Mouse (Mus musculus): ENCODE measurements around the gene Zfhx2. TPM values are rescaled to one million over a fixed set of nuclear protein-coding genes. Genes with fewer than 3 reads are reported as not detected.
A peak's percentile ranks its signal among the peaks of the same experiment; 100 is the strongest.

The Zfhx2 gene
- polyA plus RNA-seq, 1 experiment: 4.4 TPM

DNA sequence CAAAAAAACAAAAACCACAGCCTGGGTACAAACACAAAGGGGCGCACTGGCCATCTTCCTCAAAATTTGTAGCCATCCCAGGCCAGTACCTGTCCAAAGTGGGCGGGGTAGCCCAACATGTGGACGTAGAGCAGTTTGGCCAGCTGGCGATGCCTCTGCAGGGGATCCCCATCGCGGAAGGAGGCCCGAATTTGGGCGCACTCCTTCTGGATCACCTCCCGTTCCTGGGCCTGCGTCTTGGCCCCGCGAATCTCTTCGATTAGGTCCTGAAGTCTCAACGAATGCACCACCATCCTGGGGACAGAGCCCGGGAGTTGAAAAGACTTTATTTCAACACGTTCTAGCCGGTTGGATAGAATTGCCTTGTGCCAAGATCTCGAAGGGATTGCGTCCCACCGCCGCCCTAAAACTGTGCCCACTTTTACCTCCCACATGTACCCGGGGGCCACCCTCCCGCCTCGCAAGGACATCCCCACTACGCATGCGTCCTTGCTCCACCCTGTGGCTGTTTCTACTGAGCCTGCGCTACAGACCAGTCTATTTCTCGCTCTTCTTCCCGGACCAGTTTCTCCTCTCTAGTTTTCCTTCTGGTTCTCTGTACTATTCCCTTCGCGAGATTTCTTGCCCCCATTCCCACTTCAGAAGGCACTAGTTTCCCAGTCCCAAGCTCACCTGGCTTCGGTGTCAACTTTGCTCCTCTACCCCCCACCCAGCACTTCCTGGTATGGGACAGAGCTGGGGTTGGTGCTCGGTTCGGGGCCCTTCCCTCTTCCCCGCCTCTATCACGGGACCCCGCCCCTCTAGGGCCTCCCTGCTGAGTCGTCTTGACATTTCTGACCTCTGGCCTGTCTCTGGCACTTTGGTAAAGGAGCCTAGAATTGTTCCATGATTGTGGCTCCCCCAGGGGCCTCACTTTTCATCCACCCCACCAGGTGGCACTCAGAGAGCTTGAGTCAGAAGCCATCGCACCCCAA lies 14.0 kb upstream of the Zfhx2 start, which contains the start of gene Ap1g2:
Gene Ap1g2 (minus strand): TSS at position 758 of the 974 bp plus-strand sequence.
- TF ChIP-seq POLR2A (IDR thresholded peaks at IDR 0.05; ENCODE audit: control insufficient read depth, low read depth, low read length) (peak; percentile 63; the same call in 1 of the 2 replicates), CTCF (IDR thresholded peaks at IDR 0.05; ENCODE audit: control insufficient read depth, insufficient read depth, insufficient replicate concordance, low read depth, low read length) (no peak)
- Histone ChIP-seq H3K27ac (ENCODE audit: control insufficient read depth, insufficient read depth, low read depth, low read length) (no peak within 1 kb of the TSS), H3K36me3 (ENCODE audit: control insufficient read depth, insufficient read depth, low read length) (no peaks in the 10 kb centered on the region), H3K27me3 (ENCODE audit: control insufficient read depth, insufficient read depth, low read length) (no peaks in the 10 kb centered on the region), H3K4me1 (ENCODE audit: control insufficient read depth, insufficient read depth, low read length) (peaks cover 31% of the 10 kb centered on the region), H3K4me3 (ENCODE audit: control insufficient read depth, low read depth, low read length) (peak within 1 kb of the TSS; percentile 68)

DNA sequence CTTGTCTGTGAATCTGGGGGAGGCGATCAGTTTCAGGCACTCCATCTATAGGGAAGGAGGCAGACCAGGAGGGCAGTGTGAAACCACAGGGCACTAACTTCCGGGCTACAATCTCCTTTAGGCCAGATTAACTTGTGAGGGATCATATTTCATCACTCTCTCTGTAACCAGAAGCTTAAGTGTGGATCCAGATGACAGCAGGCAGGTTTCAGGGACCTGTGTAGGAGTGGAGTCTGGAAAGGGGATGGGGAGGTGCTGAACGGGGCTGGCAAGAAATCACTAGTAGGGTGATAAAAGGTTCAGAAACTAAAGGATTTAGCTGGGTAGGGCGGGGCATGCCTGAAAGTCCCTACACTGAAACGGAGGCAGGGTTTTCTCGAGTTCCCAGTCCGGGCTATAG lies 13.3 kb upstream of the Zfhx2 start:
- Histone ChIP-seq H3K4me1 (ENCODE audit: control insufficient read depth, insufficient read depth, low read length) (peaks cover 31% of the 10 kb centered on the region), H3K4me3 (ENCODE audit: control insufficient read depth, low read depth, low read length) (no peak overlapping the region)
- TF ChIP-seq POLR2A (IDR thresholded peaks at IDR 0.05; ENCODE audit: control insufficient read depth, low read depth, low read length) (no peak), CTCF (IDR thresholded peaks at IDR 0.05; ENCODE audit: control insufficient read depth, insufficient read depth, insufficient replicate concordance, low read depth, low read length) (no peak)

DNA sequence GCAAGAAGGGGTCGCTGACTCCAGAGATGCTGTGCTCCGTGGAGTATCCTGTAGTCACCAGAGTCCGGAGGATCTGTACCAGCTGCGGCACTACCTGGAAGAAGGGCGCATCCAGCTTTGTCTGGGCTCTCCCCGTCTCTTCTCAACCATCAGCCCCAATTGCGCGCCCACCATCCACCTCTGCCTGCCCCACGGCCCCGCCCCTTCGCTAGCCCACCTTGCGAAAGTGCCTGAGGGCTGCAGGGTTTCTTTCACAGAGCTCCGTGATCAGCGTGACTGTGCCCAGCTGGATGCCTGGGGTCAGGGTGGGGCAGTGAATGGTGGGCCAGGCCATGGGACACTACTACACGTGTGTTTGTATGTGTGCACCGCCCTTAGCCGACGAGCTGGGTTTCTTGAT lies 12.2 kb upstream of the Zfhx2 start:
- H3K4me3 ChIP-seq (ENCODE audit: control insufficient read depth, low read depth, low read length): no peak overlapping the region
- TF ChIP-seq POLR2A (IDR thresholded peaks at IDR 0.05; ENCODE audit: control insufficient read depth, low read depth, low read length) (no peak), CTCF (IDR thresholded peaks at IDR 0.05; ENCODE audit: control insufficient read depth, insufficient read depth, insufficient replicate concordance, low read depth, low read length) (no peak)
- no peaks in the 10 kb centered on the region for H3K27me3 ChIP-seq (ENCODE audit: control insufficient read depth, insufficient read depth, low read length)
- H3K27ac ChIP-seq (ENCODE audit: control insufficient read depth, insufficient read depth, low read depth, low read length): no peak overlapping the region
- H3K4me1 ChIP-seq (ENCODE audit: control insufficient read depth, insufficient read depth, low read length): peaks cover 31% of the 10 kb centered on the region
- no peaks in the 10 kb centered on the region for H3K36me3 ChIP-seq (ENCODE audit: control insufficient read depth, insufficient read depth, low read length)

More for the DNA sequence above, 13.3 kb upstream of the Zfhx2 start:
- H3K27ac ChIP-seq (ENCODE audit: control insufficient read depth, insufficient read depth, low read depth, low read length): no peak overlapping the region
- H3K36me3 ChIP-seq (ENCODE audit: control insufficient read depth, insufficient read depth, low read length): no peaks in the 10 kb centered on the region
- no peaks in the 10 kb centered on the region for H3K27me3 ChIP-seq (ENCODE audit: control insufficient read depth, insufficient read depth, low read length)

DNA sequence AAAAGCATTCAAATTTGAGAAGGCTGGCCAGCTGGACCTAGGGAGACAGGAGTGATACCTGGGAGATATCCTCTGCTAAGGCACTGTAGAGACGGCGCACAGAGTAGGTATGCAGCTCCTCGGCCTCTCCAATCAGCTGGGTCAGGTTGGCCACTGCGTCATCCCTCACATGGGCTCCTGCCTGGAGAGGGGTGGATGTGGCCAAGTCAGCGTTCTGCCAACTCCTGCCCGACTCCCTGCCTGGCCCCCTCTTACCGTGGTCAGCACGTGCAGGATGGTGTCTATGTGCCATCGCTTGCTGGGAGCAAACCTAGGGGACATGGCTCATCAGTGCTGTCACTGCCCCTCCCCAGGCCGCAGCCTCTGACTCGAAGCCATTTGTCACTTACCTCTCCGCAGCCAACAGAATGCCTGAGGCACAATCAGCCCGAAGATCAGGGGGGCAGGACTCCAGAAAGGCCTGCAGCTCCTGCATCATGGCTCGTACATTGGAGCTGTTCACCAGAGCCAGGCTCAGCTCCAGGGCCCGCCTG lies 10.2 kb upstream of the Zfhx2 start:
- H3K27me3 ChIP-seq (ENCODE audit: control insufficient read depth, insufficient read depth, low read length): no peaks in the 10 kb centered on the region
- no peak overlapping the region for H3K27ac ChIP-seq (ENCODE audit: control insufficient read depth, insufficient read depth, low read depth, low read length)
- H3K4me3 ChIP-seq (ENCODE audit: control insufficient read depth, low read depth, low read length): no peak overlapping the region
- H3K36me3 ChIP-seq (ENCODE audit: control insufficient read depth, insufficient read depth, low read length): no peaks in the 10 kb centered on the region
- TF ChIP-seq CTCF (IDR thresholded peaks at IDR 0.05; ENCODE audit: control insufficient read depth, insufficient read depth, insufficient replicate concordance, low read depth, low read length) (no peak), POLR2A (IDR thresholded peaks at IDR 0.05; ENCODE audit: control insufficient read depth, low read depth, low read length) (no peak)
- H3K4me1 ChIP-seq (ENCODE audit: control insufficient read depth, insufficient read depth, low read length): peaks cover 21% of the 10 kb centered on the region

DNA sequence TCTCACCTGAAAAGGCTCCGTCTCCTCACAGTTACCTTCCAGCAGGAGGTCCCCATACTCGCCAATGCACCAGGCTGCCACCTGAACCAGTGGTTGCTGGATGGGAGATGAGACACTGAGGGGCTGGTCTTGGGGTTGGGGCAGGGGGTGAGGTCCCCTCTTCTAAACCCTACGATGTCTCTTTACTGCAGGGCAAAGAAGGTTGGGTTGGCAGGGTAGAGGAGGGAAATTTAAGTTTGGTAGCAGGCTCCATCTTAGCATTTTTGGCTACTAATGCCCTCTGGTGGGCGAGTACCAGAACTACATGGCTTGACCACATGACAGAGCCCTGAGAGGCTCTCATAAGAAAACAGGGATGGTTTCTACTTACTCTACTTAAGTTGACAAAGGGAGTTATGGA lies 9.5 kb upstream of the Zfhx2 start:
- no peak overlapping the region for H3K4me3 ChIP-seq (ENCODE audit: control insufficient read depth, low read depth, low read length)
- peaks cover 17% of the 10 kb centered on the region for H3K4me1 ChIP-seq (ENCODE audit: control insufficient read depth, insufficient read depth, low read length)
- H3K36me3 ChIP-seq (ENCODE audit: control insufficient read depth, insufficient read depth, low read length): no peaks in the 10 kb centered on the region
- TF ChIP-seq POLR2A (IDR thresholded peaks at IDR 0.05; ENCODE audit: control insufficient read depth, low read depth, low read length): no peak
- no peak for TF ChIP-seq CTCF (IDR thresholded peaks at IDR 0.05; ENCODE audit: control insufficient read depth, insufficient read depth, insufficient replicate concordance, low read depth, low read length)
- H3K27ac ChIP-seq (ENCODE audit: control insufficient read depth, insufficient read depth, low read depth, low read length): no peak overlapping the region
- no peaks in the 10 kb centered on the region for H3K27me3 ChIP-seq (ENCODE audit: control insufficient read depth, insufficient read depth, low read length)

DNA sequence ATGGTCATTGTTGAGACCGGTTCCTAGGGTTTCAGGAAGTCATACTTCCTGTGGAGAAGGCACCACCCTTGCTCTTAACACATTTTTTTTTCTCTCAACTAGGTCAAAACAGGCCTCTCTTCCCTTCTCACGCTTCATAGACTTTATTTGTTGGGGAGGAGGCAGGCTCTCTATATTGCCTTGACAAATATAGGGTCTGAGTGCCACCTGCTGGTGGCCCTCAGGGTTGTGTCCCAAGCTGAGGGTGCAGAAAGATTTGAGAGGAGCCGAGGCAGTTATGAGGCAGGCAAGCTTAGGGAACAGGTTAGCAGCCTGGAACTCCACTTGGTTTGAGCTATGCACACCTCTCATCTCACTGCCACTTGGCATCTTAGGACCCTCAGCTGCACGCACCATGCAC lies 5.9 kb upstream of the Zfhx2 start:
- no peak for TF ChIP-seq CTCF (IDR thresholded peaks at IDR 0.05; ENCODE audit: control insufficient read depth, insufficient read depth, insufficient replicate concordance, low read depth, low read length)
- no peak for TF ChIP-seq POLR2A (IDR thresholded peaks at IDR 0.05; ENCODE audit: control insufficient read depth, low read depth, low read length)
- no peak overlapping the region for H3K27ac ChIP-seq (ENCODE audit: control insufficient read depth, insufficient read depth, low read depth, low read length)
- H3K4me3 ChIP-seq (ENCODE audit: control insufficient read depth, low read depth, low read length): no peak overlapping the region
- no peaks in the 10 kb centered on the region for H3K36me3 ChIP-seq (ENCODE audit: control insufficient read depth, insufficient read depth, low read length)
- H3K4me1 ChIP-seq (ENCODE audit: control insufficient read depth, insufficient read depth, low read length): peaks cover 7% of the 10 kb centered on the region
- H3K27me3 ChIP-seq (ENCODE audit: control insufficient read depth, insufficient read depth, low read length): no peaks in the 10 kb centered on the region

DNA sequence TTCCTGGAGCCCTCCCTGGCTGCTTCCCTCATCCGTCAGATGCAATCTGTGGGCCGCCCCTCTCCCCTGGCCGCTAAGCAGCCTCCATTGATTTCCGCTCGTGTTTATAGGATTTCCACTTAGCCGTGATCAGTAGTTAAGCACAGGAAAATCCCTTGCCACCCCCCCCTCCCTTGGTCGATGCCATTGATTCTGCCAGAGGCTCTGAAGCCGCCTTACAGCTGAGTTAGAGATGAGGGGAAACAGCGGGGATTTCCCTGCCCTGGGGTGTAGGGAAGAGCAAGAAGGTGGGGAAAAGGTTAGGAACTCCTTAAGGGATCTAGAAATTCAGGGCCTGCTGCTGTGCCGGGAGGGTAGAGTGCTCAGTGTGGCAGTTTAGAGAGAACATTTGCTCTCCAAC lies 5.5 kb upstream of the Zfhx2 start:
- no peak overlapping the region for H3K4me3 ChIP-seq (ENCODE audit: control insufficient read depth, low read depth, low read length)
- no peak for TF ChIP-seq POLR2A (IDR thresholded peaks at IDR 0.05; ENCODE audit: control insufficient read depth, low read depth, low read length)
- no peak for TF ChIP-seq CTCF (IDR thresholded peaks at IDR 0.05; ENCODE audit: control insufficient read depth, insufficient read depth, insufficient replicate concordance, low read depth, low read length)
- no peak overlapping the region for H3K27ac ChIP-seq (ENCODE audit: control insufficient read depth, insufficient read depth, low read depth, low read length)
- H3K27me3 ChIP-seq (ENCODE audit: control insufficient read depth, insufficient read depth, low read length): no peaks in the 10 kb centered on the region
- peaks cover 7% of the 10 kb centered on the region for H3K4me1 ChIP-seq (ENCODE audit: control insufficient read depth, insufficient read depth, low read length)
- H3K36me3 ChIP-seq (ENCODE audit: control insufficient read depth, insufficient read depth, low read length): no peaks in the 10 kb centered on the region
